Mouse (Mus musculus) heart, adult 2 months (tissue): ENCODE results near the gene Myrf. TPM values are rescaled to one million over a fixed set of nuclear protein-coding genes. Genes with fewer than 3 reads are reported as not detected.
A peak's percentile ranks its signal among the peaks of the same experiment; 100 is the strongest.

Source experiments
- DNase-seq, 2 experiments: peaks; one replicate each; pipeline ENCODE4 v3.0.0; 2021
- H3K27ac ChIP-seq: fragments of 200-600 bp; 2 replicates; pipeline ENCODE4 v1.8.1; 2022
- H3K27me3 ChIP-seq: fragments of 200-500 bp; 2 replicates; pipeline ENCODE4 v1.6.1; 2012; ENCODE audit warnings: mild to moderate bottlenecking, low read length, inconsistent platforms, mixed read lengths; ENCODE audit not compliant: control insufficient read depth, insufficient read depth
- H3K36me3 ChIP-seq: fragments of 200-500 bp; 2 replicates; pipeline ENCODE4 v1.6.1; 2012; ENCODE audit warnings: low read length, inconsistent platforms; ENCODE audit not compliant: control insufficient read depth, insufficient read depth
- H3K4me1 ChIP-seq: fragments of 200-500 bp; 2 replicates; pipeline ENCODE4 v1.6.1; 2011; ENCODE audit warnings: low read length; ENCODE audit not compliant: control insufficient read depth, insufficient read depth
- H3K4me3 ChIP-seq: fragments of 200-600 bp; 2 replicates; pipeline ENCODE4 v1.8.1; 2022
- H3K79me2 ChIP-seq: fragments of 200-500 bp; replicated peaks from 2 replicates; pipeline ENCODE4 v1.6.1; 2012; ENCODE audit warnings: mild to moderate bottlenecking, inconsistent platforms, low read length, moderate library complexity, mixed read lengths; ENCODE audit not compliant: control insufficient read depth, insufficient read depth
- H3K9ac ChIP-seq: fragments of 200-500 bp; 2 replicates; pipeline ENCODE4 v1.6.1; 2012; ENCODE audit warnings: low read depth, mild to moderate bottlenecking, control low read depth, inconsistent platforms, low read length, mixed read lengths
- CTCF ChIP-seq: fragments of 200-600 bp; IDR thresholded peaks from 2 replicates; pipeline ENCODE4 v1.8.1; 2022; ENCODE audit warnings: antibody characterized with exemption, mild to moderate bottlenecking, moderate library complexity
- EP300 ChIP-seq: fragments of 200-500 bp; IDR thresholded peaks from 2 replicates; pipeline ENCODE4 v1.6.1; 2011; ENCODE audit warnings: low read depth, low read length, control low read depth; ENCODE audit not compliant: insufficient read depth
- POLR2A ChIP-seq: fragments of 200-500 bp; IDR thresholded peaks from 2 replicates; pipeline ENCODE4 v1.6.1; 2011; ENCODE audit warnings: mild to moderate bottlenecking, low read depth, low read length, control low read depth; ENCODE audit not compliant: insufficient read depth
- WGBS: fragments of 180-500 bp; shearing (Covaris S2); methylation state at CpG from one replicate; pipeline ENCODE4 v1.1.7; 2018; 5-methylcytosine and 5-hydroxymethylcytosine counted together
- intact Hi-C: fragments of 180-260 bp; cut with DNase I; formaldehyde crosslinking; loops from one replicate; pipeline ENCODE4 v1.15.1; 2025
- polyA plus RNA-seq: library from polyadenylated mRNA; depleted of rRNA; stranded (reverse); fragments of >200 nt; gene quantifications from 2 replicates; pipeline ENCODE4 v1.2.3, GENCODE M21; 2012
- total RNA-seq, 2 experiments: library from RNA; stranded (reverse); gene quantifications; 2 replicates each; pipeline ENCODE4 v1.2.3; 2021

Gene Myrf
- total and polyA plus RNA-seq, 3 experiments, result 3.9 to 6.5 (median 4.7) TPM

DNA sequence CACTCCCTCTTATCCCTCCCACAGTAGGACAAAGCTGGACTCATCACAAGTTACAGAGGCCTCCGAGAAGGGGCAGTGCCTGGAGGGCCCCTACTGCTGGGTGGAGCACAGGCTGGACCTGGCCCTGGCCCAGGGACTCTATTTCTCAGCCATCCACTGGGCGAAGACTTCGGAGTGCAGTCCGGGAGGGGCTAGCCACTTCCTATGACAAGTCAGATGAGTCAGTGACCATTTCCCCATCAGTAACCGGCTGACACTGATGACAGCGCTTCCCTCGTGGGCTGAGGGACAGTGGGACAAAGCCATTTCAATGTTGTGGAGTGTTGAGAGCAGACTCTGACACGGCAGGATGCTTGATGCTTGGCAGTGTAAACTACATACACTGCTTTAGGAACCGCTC lies 39.1 kb upstream of the Myrf start:
- WGBS, result 45% methylated on average over 9 of the region's 9 CpGs
- H3K4me3 ChIP-seq, result no peak overlapping the region
- no peak for TF ChIP-seq POLR2A
- TF ChIP-seq EP300, result no peak
- no peak for TF ChIP-seq CTCF
- no peaks in the 10 kb centered on the region for H3K27me3 ChIP-seq
- H3K4me1 ChIP-seq, result peaks cover 13% of the 10 kb centered on the region
- H3K36me3 ChIP-seq, result no peaks in the 10 kb centered on the region
- DNase-seq, result peak; percentile 62 to 72
- no peak overlapping the region for H3K9ac ChIP-seq
- no peaks in the 10 kb centered on the region for H3K79me2 ChIP-seq
- H3K27ac ChIP-seq, result peak overlapping the region; percentile 20; the same call in 1 of the 2 replicates
- intact Hi-C loops, result no loop called here

DNA sequence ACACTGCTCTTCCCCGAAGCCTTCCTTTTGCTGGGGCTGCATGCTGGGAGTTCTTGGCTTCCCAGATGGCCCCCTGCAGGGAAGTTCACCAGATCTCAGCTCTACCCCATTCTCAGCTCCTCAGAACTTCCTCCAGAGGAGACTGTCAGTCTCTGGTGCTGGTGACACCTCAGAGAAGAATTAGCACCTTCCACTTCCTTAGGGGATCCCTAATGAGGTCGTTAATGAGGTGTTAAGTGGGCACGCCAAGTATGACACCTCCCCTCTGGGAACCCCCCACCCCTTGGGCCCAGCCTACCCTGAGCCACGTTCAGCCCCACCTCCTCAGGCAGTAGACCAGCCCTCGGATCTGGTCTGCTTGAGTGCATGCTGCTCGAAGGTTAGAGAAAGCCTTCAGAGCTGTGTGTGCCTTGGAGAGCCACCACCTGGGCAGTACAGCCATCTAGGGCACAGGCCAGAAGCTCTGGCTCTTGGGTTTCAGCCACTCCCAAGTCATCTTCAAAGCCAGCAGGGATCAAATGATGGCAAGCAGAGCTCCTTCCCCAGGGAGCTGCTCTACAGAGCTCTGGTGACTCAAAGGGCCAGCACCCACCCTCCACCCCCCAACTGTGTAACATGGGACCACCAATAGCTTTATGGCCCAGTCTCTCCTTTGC lies 38.2 kb upstream of the Myrf start:
- no peaks in the 10 kb centered on the region for H3K27me3 ChIP-seq
- TF ChIP-seq CTCF (no peak), EP300 (no peak), POLR2A (no peak)

DNA sequence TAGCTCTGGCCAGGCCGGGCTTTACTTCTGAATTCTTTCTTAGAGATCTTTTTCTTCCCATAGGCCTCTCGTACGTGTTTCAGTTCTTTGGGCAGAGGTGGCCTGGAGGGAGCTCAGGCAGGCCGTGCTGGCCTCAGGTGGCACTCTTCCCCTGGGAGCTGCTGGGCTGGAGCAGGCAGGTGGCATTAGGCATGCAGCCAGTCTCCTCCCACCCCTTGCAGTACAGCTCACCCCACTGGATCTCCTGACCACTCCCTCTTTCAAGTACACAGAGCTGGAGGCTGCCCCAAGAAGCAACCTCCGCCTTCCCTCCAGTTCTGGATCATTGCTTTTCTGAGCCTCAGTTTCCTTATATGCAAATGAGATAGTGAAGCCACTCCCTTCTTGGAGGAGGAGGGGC lies 37.2 kb upstream of the Myrf start:
- no peaks in the 10 kb centered on the region for H3K36me3 ChIP-seq
- no peak overlapping the region for H3K9ac ChIP-seq
- H3K4me1 ChIP-seq, result peaks cover 13% of the 10 kb centered on the region
- TF ChIP-seq CTCF (no peak), POLR2A (no peak), EP300 (no peak)
- 88% methylated on average over 5 of the region's 5 CpGs for WGBS
- no peaks in the 10 kb centered on the region for H3K27me3 ChIP-seq
- intact Hi-C loops, result no loop called here
- H3K4me3 ChIP-seq, result no peak overlapping the region
- no peak overlapping the region; the same call in 1 of the 2 replicates for H3K27ac ChIP-seq
- DNase-seq, result no peak
- H3K79me2 ChIP-seq, result no peaks in the 10 kb centered on the region

More for the DNA sequence above, 38.2 kb upstream of the Myrf start:
- Histone ChIP-seq H3K4me1 (peaks cover 13% of the 10 kb centered on the region), H3K9ac (no peak overlapping the region), H3K27ac (no peak overlapping the region), H3K4me3 (no peak overlapping the region), H3K36me3 (no peaks in the 10 kb centered on the region), H3K79me2 (no peaks in the 10 kb centered on the region)
- intact Hi-C loops, result no loop called here
- 61% methylated on average over 6 of the region's 6 CpGs for WGBS
- DNase-seq, result no peak

- intact Hi-C loops, result no loop called here
- Histone ChIP-seq H3K9ac (no peak overlapping the region), H3K4me3 (no peak overlapping the region), H3K27me3 (no peaks in the 10 kb centered on the region), H3K79me2 (no peaks in the 10 kb centered on the region), H3K27ac (no peak overlapping the region; the same call in 1 of the 2 replicates), H3K4me1 (peaks cover 14% of the 10 kb centered on the region), H3K36me3 (no peaks in the 10 kb centered on the region)
- no peak for TF ChIP-seq POLR2A
- no peak for TF ChIP-seq EP300
- TF ChIP-seq CTCF, result no peak
- no peak for DNase-seq
- 50% methylated on average over 17 of the region's 17 CpGs for WGBS
These were observed 36.8 kb upstream of the Myrf start for GRCm38 (mm10) chr19:10277331-10277730.

- H3K4me1 ChIP-seq, result peaks cover 14% of the 10 kb centered on the region
- DNase-seq, result no peak
- H3K4me3 ChIP-seq, result no peak overlapping the region
- TF ChIP-seq EP300 (no peak), CTCF (no peak), POLR2A (no peak)
- H3K27me3 ChIP-seq, result no peaks in the 10 kb centered on the region
- WGBS, result 89% methylated on average over 12 of the region's 12 CpGs
- H3K79me2 ChIP-seq, result no peaks in the 10 kb centered on the region
- no peak overlapping the region for H3K9ac ChIP-seq
- H3K27ac ChIP-seq, result no peak overlapping the region; the same call in 1 of the 2 replicates
- no peaks in the 10 kb centered on the region for H3K36me3 ChIP-seq
- intact Hi-C loops, result no loop called here
These were observed 36.1 kb upstream of the Myrf start for GRCm38 (mm10) chr19:10276483-10277144.

- H3K79me2 ChIP-seq, result no peaks in the 10 kb centered on the region
- H3K9ac ChIP-seq, result no peak overlapping the region
- TF ChIP-seq CTCF, result no peak
- TF ChIP-seq EP300, result no peak
- no peak for TF ChIP-seq POLR2A
- WGBS, result 62% methylated on average over 5 of the region's 5 CpGs
- intact Hi-C loops, result no loop called here
- H3K4me1 ChIP-seq, result peaks cover 2% of the 10 kb centered on the region
- no peak for DNase-seq
- H3K27ac ChIP-seq, result no peak overlapping the region
- H3K27me3 ChIP-seq, result no peaks in the 10 kb centered on the region
- no peaks in the 10 kb centered on the region for H3K36me3 ChIP-seq
- no peak overlapping the region for H3K4me3 ChIP-seq
These were observed 33.5 kb upstream of the Myrf start for GRCm38 (mm10) chr19:10274056-10274455.
